Mouse (Mus musculus): ENCODE measurements at regions not wholly inside any gene's neighbourhood (a gene's known extent, or its start where the extent isn't known, plus 50 kb on each side); places are given as distances from the start of the nearest gene placed in this dataset.

- no peak overlapping the region for H3K4me3 ChIP-seq (ENCODE audit: insufficient read depth, poor library complexity, severe bottlenecking)
- no peaks in the 10 kb centered on the region for H3K79me2 ChIP-seq (ENCODE audit: control insufficient read depth, insufficient read depth)
- H3K27me3 ChIP-seq (ENCODE audit: control insufficient read depth, insufficient read depth, insufficient read length), result no peaks in the 10 kb centered on the region
- no peak overlapping the region for H3ac ChIP-seq (ENCODE audit: control insufficient read depth, insufficient read length, low read depth)
- TF ChIP-seq USF1 (IDR thresholded peaks at IDR 0.05; ENCODE audit: low read depth) (no peak), MYOG (IDR thresholded peaks at IDR 0.05; ENCODE audit: control insufficient read depth, extremely low read depth, insufficient read length) (no peak), FOSL1 (IDR thresholded peaks at IDR 0.05; ENCODE audit: insufficient read depth, low read length, poor library complexity, severe bottlenecking) (no peak), CTCF (IDR thresholded peaks at IDR 0.05; ENCODE audit: control insufficient read depth, insufficient read depth, insufficient read length) (no peak)
- no peaks in the 10 kb centered on the region for H3K79me3 ChIP-seq (ENCODE audit: low read depth)
- no peaks in the 10 kb centered on the region for H3K36me3 ChIP-seq (ENCODE audit: control insufficient read depth, insufficient read depth)
These were observed 251.2 kb upstream of the Sp8 start for GRCm38 (mm10) chr12:118594781-118595574.

GRCm38 (mm10) chr12:118583829-118584628 lies 262.1 kb upstream of the Sp8 start:
- no peaks in the 10 kb centered on the region for H3K36me3 ChIP-seq (ENCODE audit: control insufficient read depth, insufficient read depth)
- H3K79me3 ChIP-seq (ENCODE audit: low read depth), result no peaks in the 10 kb centered on the region
- no peak overlapping the region for H3K4me3 ChIP-seq (ENCODE audit: insufficient read depth, poor library complexity, severe bottlenecking)
- H3K79me2 ChIP-seq (ENCODE audit: control insufficient read depth, insufficient read depth), result no peaks in the 10 kb centered on the region
- no peak overlapping the region for H3ac ChIP-seq (ENCODE audit: control insufficient read depth, insufficient read length, low read depth)
- TF ChIP-seq CTCF (IDR thresholded peaks at IDR 0.05; ENCODE audit: control insufficient read depth, insufficient read depth, insufficient read length) (no peak), FOSL1 (IDR thresholded peaks at IDR 0.05; ENCODE audit: insufficient read depth, low read length, poor library complexity, severe bottlenecking) (no peak)
- H3K27me3 ChIP-seq (ENCODE audit: control insufficient read depth, insufficient read depth, insufficient read length), result no peaks in the 10 kb centered on the region

GRCm38 (mm10) chr12:118569811-118570210 lies 268.6 kb upstream of the Sp4 start:
- H3K4me3 ChIP-seq (ENCODE audit: insufficient read depth, poor library complexity, severe bottlenecking), result no peak overlapping the region
- TF ChIP-seq CEBPB (IDR thresholded peaks at IDR 0.05; ENCODE audit: low read depth), result peak; percentile 87
- peak; percentile 59 for TF ChIP-seq MYOD1 (IDR thresholded peaks at IDR 0.05; ENCODE audit: control insufficient read depth, insufficient read length, low read depth)
- TF ChIP-seq USF1 (IDR thresholded peaks at IDR 0.05; ENCODE audit: low read depth), result no peak
- no peak for TF ChIP-seq MAX (IDR thresholded peaks at IDR 0.05)
- H3K79me2 ChIP-seq (ENCODE audit: control insufficient read depth, insufficient read depth), result no peaks in the 10 kb centered on the region
- no peak overlapping the region for H3ac ChIP-seq (ENCODE audit: control insufficient read depth, insufficient read length, low read depth)
- H3K79me3 ChIP-seq (ENCODE audit: low read depth), result no peaks in the 10 kb centered on the region
- no peaks in the 10 kb centered on the region for H3K27me3 ChIP-seq (ENCODE audit: control insufficient read depth, insufficient read depth, insufficient read length)
- H3K36me3 ChIP-seq (ENCODE audit: control insufficient read depth, insufficient read depth), result no peaks in the 10 kb centered on the region

GRCm38 (mm10) chr12:118566681-118567080 lies 265.4 kb upstream of the Sp4 start:
- no peaks in the 10 kb centered on the region for H3K79me3 ChIP-seq (ENCODE audit: low read depth)
- no peak overlapping the region for H3ac ChIP-seq (ENCODE audit: control insufficient read depth, insufficient read length, low read depth)
- H3K79me2 ChIP-seq (ENCODE audit: control insufficient read depth, insufficient read depth), result no peaks in the 10 kb centered on the region
- no peak for TF ChIP-seq USF1 (IDR thresholded peaks at IDR 0.05; ENCODE audit: low read depth)
- no peak for TF ChIP-seq MAX (IDR thresholded peaks at IDR 0.05)
- no peak for TF ChIP-seq CEBPB (IDR thresholded peaks at IDR 0.05; ENCODE audit: low read depth)
- TF ChIP-seq FOSL1 (IDR thresholded peaks at IDR 0.05; ENCODE audit: insufficient read depth, low read length, poor library complexity, severe bottlenecking), result no peak
- no peak for TF ChIP-seq MYOD1 (IDR thresholded peaks at IDR 0.05; ENCODE audit: control insufficient read depth, insufficient read length, low read depth)
- no peak for TF ChIP-seq MYOG (IDR thresholded peaks at IDR 0.05; ENCODE audit: control insufficient read depth, extremely low read depth, insufficient read length)
- no peak for TF ChIP-seq CTCF (IDR thresholded peaks at IDR 0.05; ENCODE audit: control insufficient read depth, insufficient read depth, insufficient read length)
- H3K4me3 ChIP-seq (ENCODE audit: insufficient read depth, poor library complexity, severe bottlenecking), result no peak overlapping the region
- no peaks in the 10 kb centered on the region for H3K27me3 ChIP-seq (ENCODE audit: control insufficient read depth, insufficient read depth, insufficient read length)
- H3K36me3 ChIP-seq (ENCODE audit: control insufficient read depth, insufficient read depth), result no peaks in the 10 kb centered on the region

- Histone ChIP-seq H3K4me3 (ENCODE audit: insufficient read depth, poor library complexity, severe bottlenecking) (no peak overlapping the region), H3K79me3 (ENCODE audit: low read depth) (no peaks in the 10 kb centered on the region), H3ac (ENCODE audit: control insufficient read depth, insufficient read length, low read depth) (no peak overlapping the region), H3K36me3 (ENCODE audit: control insufficient read depth, insufficient read depth) (no peaks in the 10 kb centered on the region), H3K79me2 (ENCODE audit: control insufficient read depth, insufficient read depth) (no peaks in the 10 kb centered on the region), H3K27me3 (ENCODE audit: control insufficient read depth, insufficient read depth, insufficient read length) (no peaks in the 10 kb centered on the region)
- TF ChIP-seq CTCF (IDR thresholded peaks at IDR 0.05; ENCODE audit: control insufficient read depth, insufficient read depth, insufficient read length) (no peak), MAX (IDR thresholded peaks at IDR 0.05) (no peak), USF1 (IDR thresholded peaks at IDR 0.05; ENCODE audit: low read depth) (no peak)
These were observed 263.3 kb upstream of the Sp4 start for GRCm38 (mm10) chr12:118564394-118565112.
